Mouse (Mus musculus) right cerebral cortex, postnatal 10 days (tissue): ENCODE data around the gene Pdzrn4.

ENCODE experiments used
- DNase-seq, 2 experiments: peaks; one replicate each; pipeline ENCODE4 v3.0.0; 2021; ENCODE audit warnings: low spot score in 2 of 2

The Pdzrn4 gene

GRCm38 (mm10) chr15:92580742-92581383 lies 184.2 kb downstream of the Pdzrn4 start:
- DNase-seq, result peak in 1 of 2 experiments; percentile 57

GRCm38 (mm10) chr15:92584357-92585138 lies 187.9 kb downstream of the Pdzrn4 start:
- no peak for DNase-seq

- peak; percentile 33 to 72 for DNase-seq
Observed at GRCm38 (mm10) chr15:92587431-92587830, 190.8 kb downstream of the Pdzrn4 start.

GRCm38 (mm10) chr15:92594721-92595120 lies 198.0 kb downstream of the Pdzrn4 start:
- peak; percentile 44 to 53 for DNase-seq

GRCm38 (mm10) chr15:92597011-92597780 lies 200.5 kb downstream of the Pdzrn4 start:
- peak; percentile 41 to 55 for DNase-seq

GRCm38 (mm10) chr15:92598380-92599295 lies 202.0 kb downstream of the Pdzrn4 start:
- DNase-seq, result peak; percentile 50 to 67

- peak in 1 of 2 experiments; percentile 13 for DNase-seq
Observed at GRCm38 (mm10) chr15:92599381-92599780, 202.7 kb downstream of the Pdzrn4 start.

GRCm38 (mm10) chr15:92610866-92611265 lies 214.2 kb downstream of the Pdzrn4 start:
- no peak for DNase-seq

- DNase-seq, result no peak
Observed at GRCm38 (mm10) chr15:92612386-92612785, 215.7 kb downstream of the Pdzrn4 start.

- no peak for DNase-seq
Observed at GRCm38 (mm10) chr15:92613228-92613627, 216.5 kb downstream of the Pdzrn4 start.

GRCm38 (mm10) chr15:92621731-92622234 lies 225.1 kb downstream of the Pdzrn4 start:
- peak; percentile 70 to 83 for DNase-seq

GRCm38 (mm10) chr15:92622323-92622722 lies 225.6 kb downstream of the Pdzrn4 start:
- no peak for DNase-seq

- DNase-seq, result no peak
Observed at GRCm38 (mm10) chr15:92629172-92629571, 232.5 kb downstream of the Pdzrn4 start.

- DNase-seq, result peak in 1 of 2 experiments; percentile 28
Observed at GRCm38 (mm10) chr15:92634044-92634610, 237.4 kb downstream of the Pdzrn4 start.

GRCm38 (mm10) chr15:92640212-92641082 lies 243.8 kb downstream of the Pdzrn4 start:
- peak; percentile 49 to 67 for DNase-seq

GRCm38 (mm10) chr15:92671279-92672051 lies 274.8 kb downstream of the Pdzrn4 start:
- no peak for DNase-seq

GRCm38 (mm10) chr15:92676096-92676495 lies 279.4 kb downstream of the Pdzrn4 start:
- DNase-seq, result no peak

GRCm38 (mm10) chr15:92678377-92678776 lies 281.7 kb downstream of the Pdzrn4 start:
- no peak for DNase-seq

GRCm38 (mm10) chr15:92679541-92679940 lies 282.9 kb downstream of the Pdzrn4 start:
- DNase-seq, result peak; percentile 44 to 50
